Mouse (Mus musculus) lung, postnatal 4 days (tissue): ENCODE results near the gene Jph4.
A peak's percentile ranks its signal among the peaks of the same experiment; 100 is the strongest.

Source experiments
- DNase-seq, 2 experiments: peaks; one replicate each; pipeline ENCODE4 v3.0.0; 2021

Jph4 gene

DNA sequence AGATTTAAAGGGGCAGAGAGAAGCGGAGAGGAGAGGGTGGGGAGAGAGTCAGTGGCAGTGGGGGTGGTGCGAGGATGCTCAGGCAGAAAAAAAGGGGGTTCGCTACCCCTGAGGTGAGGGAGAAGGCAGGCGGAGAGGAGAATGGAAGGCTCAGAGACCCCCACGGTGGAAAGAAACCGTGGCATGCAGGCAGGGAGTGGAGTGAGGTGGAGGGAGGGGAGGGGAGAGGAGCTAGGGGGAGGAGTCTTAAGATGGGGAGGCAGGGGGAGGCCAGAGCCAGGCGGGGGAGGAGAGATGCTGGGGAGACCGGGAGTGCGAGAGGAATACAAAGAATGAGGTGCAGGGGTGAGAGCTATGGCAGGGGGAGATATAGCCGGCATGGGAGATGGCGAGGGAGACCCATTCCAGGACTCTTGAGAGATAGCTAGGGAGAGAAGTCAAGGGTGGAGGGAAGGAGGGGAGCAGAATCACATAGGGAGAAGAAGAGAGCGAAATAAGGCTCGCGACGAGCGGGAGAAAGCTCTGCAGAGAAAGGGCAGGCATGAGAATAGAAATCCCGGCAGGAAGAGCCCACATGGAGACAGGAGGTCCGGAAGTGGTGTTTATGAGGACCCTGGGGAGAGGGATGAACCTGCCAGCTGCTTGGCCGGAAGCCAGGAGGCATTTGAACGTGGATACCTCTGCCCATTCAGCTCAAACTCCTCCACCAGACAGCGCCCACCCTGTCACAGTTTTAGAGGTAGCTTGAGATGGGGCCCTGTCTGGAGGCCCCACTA, at the start of gene Jph4:
Jph4 (minus strand) TSS at position 511 of the 776 bp plus-strand sequence.
- DNase-seq: peak in 1 of 2 experiments; percentile 26

DNA sequence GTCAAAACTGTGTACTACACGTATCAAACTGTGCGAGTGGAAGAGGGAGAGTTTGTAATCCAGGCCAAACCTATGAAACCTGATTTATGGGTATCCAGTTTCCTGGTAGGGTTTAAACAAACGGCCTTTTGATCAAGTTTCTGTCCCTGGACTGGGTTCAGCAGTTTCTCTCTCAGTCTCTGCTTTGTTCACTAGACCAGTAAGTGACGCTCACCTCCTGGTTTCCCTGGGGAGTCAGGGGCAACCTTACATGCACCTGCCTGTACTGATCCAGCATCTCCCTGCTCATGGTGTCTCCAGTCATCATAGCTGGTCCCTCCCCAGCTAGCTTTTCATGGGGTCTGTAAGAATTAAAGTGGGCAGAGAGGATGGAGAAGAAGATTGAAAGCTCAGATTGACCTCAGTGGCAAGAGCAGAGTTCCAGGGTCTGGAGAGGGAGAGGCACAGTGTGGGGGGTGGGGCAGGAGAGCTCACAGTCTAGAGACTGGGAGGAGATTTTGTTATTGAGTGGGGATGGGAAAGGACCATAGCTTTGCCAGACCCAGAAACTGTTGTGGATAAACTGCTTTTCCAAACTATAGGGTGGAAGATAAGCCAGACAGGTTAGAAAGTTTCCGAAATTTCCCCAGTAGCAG, 47.6 kb upstream of the Jph4 start:
- no peak for DNase-seq

DNA sequence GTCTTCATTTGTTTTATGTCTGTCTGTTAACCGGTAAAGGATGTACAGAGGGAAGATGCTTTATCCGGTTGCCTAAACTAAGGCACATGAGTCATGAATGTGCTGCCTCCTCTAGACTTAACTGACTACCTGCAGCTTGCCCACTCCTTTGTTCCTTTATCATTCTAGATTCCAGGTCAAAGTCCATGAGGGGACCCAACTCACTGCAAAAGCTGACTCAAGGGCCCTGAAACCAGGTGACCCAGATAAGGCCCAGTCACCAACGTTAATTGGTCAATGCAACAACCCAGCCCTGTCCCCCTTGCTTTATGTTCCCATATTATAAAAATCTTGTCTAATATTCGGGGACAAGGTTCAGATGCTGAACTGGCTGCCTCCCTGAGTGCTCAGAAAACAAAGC, 45.4 kb upstream of the Jph4 start:
- DNase-seq: no peak

DNA sequence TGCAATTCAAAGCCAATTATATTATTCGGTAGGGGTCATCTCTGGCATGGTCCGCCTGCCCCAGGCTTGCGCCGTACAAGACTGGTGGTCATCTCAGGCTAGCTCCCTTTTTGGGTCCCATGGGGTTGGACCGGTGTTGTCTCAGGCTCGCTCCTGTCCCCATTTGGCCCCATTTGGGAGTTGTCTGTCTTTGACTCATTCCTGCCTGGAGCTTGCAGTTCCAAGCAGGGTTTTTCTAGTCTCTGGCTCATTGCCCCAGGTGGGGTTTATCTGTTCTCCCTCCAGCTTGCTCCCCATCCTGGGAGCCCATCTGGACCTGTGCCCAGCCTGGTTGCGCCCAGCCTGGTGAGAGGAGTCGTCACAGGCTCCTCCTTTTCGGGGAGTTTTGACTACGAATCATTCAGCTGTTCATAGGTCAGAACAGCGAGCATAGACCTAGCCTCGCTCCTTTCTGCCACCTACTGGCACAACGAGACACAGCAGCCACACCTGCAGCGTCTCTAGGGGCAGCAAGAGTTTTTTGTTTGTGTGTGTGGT, 44.4 kb upstream of the Jph4 start:
- peak; percentile 61 to 81 for DNase-seq

DNA sequence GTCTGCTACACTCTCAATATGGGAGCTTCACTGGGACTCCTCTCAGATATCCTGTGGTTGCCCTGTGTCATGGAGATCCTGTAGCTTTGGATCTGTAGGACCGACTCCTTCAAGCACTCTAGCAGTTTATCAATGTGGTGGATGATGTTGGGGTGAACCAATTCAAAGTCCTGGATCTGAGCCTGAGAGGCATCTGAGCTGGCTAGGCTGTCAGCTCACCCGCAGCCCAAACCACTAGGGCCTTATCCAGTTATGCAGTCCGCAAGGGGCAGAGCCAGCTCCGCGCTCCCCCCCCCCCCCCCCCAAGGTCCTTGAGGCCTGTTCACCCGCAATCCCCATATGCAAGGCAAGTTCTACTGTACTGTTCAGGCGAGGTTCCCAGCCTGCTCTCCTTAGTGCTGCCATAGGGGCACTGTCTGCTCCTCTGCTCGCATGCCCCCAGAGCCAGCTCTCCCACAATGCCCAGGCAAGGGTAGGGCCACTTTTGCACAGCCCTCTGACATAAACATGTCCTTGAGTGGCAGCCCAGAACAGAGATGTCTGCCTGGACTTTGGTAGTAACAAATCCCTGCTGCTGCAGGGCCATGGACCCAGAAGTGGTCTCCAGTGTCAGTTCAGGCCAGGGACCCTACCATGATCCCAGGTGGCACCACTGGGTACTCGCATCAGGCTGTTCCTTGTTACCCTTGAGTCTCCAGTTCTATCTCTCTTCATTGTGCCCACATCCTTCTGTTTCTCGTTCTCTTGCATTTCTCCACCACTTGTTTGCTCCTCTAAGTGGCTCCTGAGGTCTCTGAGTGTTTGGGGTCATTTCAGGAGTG, 43.7 kb upstream of the Jph4 start:
- DNase-seq: no peak

DNA sequence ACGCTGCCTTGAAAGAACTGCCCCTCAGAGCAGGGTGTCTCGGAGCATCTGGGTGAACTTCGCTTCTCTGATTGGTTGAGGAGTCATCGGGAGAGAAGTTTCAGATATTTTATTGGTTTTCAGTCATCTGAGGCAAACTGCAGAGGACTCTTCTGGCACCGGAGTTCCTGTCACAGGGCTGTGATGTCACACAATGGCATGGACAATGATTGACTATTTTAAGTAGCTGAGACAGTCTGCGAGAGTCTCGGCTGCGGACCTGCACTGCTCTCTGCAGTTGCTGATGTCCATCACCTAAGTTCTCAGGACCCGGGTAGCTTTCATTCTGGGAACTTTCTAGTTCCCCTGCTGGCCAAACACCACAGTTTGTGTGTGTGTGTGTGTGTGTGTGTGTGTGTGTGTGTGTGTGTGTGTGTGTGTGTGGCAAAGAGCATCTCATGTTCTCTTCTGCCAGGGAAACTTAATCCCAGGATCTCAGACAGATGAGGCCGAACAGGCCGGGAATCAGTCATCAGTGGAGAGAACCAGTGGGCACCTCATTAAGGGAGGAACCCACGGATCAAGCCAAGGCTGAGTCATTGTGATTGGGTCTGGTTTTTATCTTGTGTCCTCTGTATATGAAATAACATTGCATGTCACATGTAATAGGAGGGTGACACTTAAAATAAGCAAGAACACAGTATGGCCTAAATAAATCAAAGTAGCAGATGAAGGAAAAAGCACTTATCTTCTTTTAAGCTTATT, 40.8 kb upstream of the Jph4 start:
- no peak for DNase-seq

DNA sequence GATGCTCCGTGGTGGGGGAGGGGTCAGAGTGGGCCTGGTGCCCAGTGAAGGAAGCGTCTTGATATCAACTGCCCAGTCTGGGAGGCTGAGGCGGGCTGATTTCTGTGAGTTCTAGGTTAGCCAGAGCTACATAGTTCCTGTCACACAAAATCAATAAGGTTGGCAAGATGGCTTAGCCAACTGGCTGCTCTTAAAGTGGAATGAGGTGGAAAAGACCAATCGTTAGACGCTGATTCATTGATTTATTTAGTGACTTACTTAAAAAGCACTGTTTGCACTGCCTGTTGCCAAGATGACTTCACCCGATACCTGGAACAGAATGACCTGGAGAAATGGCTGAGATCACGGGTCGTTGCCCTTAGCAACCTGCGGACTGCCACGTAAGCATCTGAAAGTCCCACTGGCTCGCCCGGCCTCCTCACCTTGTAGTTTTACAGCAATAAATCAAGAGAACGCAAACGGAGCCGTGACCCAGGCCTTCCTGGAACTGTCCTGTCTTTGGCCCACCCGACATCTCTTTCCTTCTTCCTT, 36.3 kb upstream of the Jph4 start:
- no peak for DNase-seq

DNA sequence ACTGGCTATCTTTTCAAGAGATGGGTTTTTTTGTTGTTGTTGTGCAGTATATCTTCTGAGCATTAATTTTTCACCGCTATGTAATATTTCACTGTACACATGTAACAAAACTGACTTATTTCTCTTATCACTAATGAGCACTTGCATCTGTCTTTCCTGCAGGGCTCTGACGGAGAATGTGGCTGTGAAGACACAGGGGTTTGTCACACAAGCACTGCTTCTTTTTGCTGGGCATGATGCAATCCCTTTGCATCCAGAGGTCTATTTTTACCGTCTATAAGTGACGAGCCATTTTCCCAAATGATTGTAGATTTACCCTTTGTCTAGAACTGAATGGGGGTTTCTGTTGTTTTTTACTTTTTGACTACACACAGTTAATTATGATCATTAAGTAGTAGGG, 35.4 kb upstream of the Jph4 start:
- DNase-seq: no peak

DNA sequence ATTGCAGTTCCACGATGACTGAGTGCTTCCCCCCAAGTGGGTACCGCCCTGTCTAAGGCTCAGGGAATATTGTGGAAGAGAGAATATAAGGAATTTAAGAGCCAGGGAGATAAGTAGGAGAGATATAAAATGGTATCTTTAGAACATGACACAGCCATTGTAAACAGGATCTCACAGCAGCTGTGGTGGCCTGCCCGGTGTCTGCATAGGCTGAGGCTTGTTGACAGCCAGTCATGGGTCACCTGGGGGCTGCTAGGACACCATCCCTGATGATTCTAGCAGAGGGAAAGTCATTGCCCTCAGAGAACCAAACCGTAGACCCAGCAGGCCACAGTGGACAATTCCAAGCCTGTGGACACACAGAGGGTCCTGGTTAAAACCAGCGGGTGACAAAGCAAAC, 34.2 kb upstream of the Jph4 start:
- DNase-seq: no peak

DNA sequence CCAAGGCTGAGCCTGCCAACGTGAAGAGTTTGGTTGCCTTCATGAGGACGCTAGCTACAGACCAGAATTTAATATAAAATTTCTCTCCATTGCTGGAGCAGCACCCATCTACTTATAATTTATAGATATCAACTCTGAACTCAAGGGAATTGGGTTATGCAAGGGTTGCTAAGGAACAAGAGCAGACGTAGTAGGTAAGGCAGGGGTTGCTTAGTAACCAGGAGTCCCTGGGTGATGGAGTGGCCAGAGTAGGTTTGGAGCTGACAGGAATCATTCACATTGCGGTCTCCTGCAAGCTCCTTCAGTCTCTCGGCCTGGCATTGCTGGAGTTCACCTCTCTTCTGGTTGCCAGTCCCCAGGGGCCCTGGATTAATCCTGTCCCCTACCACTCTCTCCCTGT, 32.3 kb upstream of the Jph4 start:
- no peak for DNase-seq

DNA sequence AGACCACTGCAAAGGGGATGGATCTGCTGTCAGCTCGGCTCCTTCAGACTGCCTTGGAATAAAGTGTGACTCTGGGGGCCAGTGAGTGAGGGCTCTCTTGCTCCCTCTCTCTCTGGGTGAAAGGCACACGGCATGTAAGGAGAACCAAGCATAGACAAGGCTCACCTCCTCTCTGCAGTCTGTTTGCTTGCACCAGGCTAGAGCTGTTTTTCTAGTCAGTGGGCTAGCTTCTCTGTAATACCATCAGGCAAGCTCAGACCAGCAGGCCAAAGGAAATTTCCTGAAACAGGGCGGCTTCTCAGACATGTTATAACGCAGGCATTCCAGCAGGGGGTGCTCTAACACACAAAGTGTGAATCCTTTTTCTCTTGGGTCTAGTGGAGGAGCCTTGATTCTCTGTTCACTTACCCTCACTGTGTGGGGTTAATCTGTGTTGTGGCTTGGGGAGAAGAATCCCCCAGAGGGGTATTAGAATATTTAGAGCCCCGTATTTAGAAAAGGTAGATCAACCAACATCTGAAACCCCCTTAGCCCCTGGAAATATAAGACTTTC, 31.7 kb upstream of the Jph4 start:
- peak in 1 of 2 experiments; percentile 68 for DNase-seq

DNA sequence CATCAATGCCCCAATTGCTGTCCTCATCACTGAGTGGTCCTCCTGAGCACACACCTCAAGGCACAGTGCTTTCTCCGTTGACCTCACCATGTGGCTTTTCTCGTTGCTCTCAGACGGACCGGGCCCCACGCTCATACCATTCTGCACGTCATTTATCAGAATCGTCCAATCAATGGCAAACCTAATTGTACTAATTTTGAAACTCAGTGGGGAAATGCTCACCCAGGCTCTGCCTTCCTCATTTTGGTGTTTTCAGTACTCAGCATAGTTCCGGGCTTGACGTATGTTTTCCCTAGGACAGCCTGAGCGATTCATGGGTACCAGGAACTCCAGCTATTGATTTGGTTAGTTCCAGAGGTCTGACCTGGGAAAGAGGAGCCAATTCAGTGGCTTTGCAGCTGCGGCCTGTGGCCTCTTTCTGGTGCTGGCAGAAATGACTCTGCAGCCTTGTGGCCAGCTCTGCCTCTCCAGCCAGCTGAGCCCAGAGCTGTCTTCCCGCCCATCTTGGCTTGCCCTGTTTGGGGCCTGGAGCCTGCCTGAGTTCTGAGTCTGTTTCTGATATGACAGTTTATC, 30.2 kb upstream of the Jph4 start:
- DNase-seq: no peak

DNA sequence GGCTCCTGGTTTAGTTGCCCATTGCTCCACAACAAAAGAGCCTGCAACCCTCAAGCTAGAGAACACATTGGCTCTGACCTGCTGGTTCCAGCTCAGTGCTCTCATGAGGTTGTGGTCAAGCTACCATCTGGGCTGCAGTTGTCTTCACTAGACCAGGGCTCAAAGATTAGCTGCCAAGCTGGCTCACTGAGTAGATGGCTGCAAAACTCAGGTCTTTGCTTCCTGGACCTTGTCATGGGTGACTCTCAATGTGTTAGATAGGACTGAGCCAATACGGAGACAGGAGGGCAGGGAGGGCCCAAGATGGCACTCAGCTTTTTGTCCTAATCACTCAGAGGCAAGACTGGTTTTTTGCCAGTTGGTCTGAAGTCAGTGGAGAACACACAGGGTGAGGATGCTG, 29.6 kb upstream of the Jph4 start:
- no peak for DNase-seq

DNA sequence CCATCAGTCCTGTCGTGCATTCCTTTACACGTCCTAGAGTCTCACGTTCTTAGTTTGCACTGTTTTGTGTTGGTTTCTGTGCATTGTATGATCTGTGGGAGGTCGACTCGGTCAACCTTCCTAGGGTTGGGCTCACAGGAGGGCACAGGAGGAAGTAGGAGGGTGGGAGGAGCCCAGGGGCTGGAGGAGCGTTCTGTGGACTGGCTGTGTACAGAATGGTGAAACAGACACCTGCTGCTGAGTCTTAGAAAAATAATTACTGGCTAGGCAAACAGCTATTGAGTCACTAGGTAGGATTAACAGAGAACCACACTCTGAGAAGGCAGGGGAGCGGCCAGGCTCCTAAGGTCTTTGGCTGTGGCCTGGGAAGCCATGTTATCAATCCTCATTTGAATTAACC, 22.6 kb upstream of the Jph4 start:
- DNase-seq: no peak

DNA sequence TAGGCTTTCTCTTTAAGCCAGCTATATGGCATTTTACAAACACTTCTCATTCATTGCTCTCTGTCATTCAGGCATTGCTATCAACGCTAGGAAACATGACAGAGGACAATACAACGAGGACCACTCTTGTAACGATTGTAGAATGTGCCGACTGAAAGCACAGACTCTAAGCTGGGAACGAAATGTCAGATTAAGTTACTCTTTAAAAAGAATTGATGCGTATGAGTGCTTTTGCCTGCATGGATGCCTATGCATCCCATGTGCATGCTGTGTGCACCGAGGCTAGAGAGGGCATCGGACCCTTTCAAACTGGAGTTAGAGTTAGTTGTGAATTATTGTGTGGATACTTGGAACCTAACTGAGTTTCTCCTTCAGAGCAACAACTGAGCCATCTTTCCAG, 18.9 kb upstream of the Jph4 start:
- DNase-seq: no peak

DNA sequence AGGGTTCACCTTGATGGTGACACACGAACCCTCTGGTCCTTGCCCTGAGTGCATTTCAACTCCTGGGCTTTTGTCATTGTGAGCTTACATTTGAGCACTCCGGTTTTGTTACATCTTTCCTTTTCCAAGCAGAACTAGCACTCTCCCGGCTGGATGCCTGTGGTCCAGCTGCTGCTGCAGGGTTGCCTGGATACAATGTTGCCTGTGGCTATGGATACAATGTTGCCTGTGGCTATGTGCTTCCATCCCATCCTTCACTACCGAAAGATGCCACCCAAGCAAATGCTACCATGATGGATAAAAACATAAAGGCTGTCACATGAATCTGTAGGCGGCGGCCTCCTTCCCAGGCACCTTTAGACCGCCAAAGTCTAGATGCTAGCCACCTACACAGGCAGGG, 9.8 kb upstream of the Jph4 start:
- DNase-seq: no peak

DNA sequence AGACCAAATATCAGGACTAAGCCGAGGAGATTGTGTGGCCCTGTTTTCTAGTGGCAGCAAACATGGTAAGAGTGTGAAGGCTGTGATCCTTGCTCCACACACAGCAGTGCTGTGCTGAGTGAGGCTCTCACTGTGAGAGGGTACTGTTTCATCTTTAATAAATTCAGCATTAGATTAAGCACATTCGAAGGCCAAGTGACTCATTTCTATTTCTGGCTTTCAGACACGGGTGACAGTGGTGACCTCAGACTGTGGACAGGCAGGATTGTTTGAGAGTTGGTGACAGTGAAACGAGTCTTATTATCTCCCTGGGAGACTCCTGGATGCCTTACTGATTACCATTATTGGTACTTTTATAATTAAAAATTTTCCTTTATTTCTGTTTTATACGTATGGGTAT, 9.0 kb upstream of the Jph4 start:
- DNase-seq: no peak

DNA sequence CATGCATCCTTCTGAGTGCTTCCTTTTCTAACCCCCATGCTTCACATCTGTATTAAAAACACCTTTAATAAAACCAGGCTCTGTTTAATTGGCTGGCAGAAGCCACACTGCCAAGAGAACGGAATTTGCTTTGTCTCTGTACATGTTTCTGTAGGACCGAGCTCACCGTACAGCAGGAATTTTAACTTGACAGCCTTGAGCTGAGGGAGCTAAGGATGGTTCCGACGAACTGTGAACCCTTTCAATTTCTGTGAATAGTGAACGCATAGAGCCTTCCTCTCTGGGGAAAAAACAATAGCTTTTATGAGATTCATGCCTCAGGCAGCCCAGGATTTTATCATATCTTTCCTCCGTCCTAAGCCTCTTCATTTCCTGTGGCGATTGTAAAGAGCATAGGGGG, 5.6 kb upstream of the Jph4 start:
- DNase-seq: no peak

DNA sequence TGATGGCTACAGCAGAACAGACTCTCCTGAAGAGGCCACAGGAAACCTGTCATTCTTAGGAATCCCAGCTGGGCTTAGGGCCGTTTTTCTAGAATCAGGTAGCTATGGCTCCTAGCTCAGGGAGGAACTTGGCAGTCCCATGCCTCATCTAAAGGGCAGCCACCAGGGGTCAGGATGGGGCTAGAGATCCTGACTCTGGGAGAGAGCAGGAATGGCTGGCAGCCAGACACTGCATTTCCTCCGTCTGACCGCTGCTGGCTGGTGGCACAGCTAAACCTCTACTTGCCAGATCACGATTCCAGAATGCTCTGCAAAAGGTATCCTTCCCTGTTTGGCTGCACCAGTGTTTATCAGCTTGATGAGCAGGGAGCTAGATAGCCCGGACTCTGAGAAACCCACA, 5.2 kb upstream of the Jph4 start:
- peak; percentile 76 to 83 for DNase-seq

DNA sequence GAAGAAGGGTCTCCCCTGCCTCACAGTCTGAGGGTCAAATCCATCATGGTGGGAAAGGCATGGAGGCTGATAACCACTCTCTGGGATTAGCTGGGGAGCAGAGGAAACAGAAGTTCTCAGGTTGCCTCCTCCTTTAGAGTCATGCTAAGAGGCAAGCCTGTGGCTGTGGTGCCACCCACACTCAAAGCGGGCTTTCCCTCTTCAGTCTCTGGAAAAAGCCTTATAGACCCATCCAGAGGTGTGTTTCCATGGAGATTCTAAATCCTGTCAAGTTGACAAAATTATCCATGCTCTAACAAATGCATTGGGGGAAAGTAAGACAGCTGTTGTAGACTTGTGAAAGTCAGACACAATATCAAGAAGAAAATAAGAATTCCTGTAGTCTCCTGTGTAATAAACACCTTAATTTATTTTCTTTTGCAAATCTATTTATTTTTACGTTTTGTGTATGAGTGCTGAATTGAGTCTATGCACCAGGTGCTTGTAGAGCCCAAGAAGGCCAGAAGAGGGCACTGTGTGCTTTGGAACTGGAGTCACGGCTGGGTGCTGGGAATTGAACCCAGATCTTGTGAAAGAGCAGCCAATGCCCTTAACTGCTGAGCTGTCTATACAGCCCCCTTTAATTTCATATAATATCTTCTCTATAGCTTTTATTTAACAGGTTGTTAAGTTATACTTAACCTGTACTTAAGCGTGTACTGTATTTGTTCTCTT, 2.8 kb upstream of the Jph4 start:
- DNase-seq: no peak

DNA sequence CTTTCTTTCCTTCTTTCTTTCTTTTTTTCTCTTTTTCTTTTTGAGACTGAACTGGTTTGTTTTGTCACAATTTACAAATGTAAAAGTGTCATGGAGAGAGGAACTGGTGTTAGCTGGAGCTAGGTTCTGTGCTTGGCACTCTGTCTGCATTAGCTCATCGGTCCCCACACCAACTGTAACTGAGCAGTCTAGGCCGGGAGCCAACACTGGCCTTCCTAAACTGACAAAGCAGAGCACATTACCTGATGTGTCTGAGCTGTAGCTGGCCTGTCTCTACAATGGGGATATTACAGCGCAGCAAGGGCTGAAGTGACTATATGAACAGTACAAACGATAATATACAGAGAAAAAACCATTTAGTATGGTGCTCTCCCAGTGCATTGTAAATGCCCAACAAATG, 2.1 kb upstream of the Jph4 start:
- no peak for DNase-seq
